Mouse (Mus musculus): Measurements from ENCODE around the gene Mrpl19.

Mrpl19 gene

GRCm38 (mm10) chr6:81933281-81933680 is 32.5 kb downstream of the Mrpl19 start:
- DNase-seq (ENCODE audit: low read depth, low spot score) = no peak

GRCm38 (mm10) chr6:81929402-81929801 is 36.4 kb downstream of the Mrpl19 start:
- DNase-seq (ENCODE audit: low read depth, low spot score) = no peak

- no peak for DNase-seq (ENCODE audit: low read depth, low spot score)
These were observed 41.5 kb downstream of the Mrpl19 start for GRCm38 (mm10) chr6:81924304-81924703.

GRCm38 (mm10) chr6:81923523-81924142 is 42.1 kb downstream of the Mrpl19 start, which contains the start of gene Gcfc2:
Gcfc2 (plus strand) TSS chr6:81923669.
- DNase-seq (ENCODE audit: low read depth, low spot score) = peak; percentile 90

- DNase-seq (ENCODE audit: low read depth, low spot score) = no peak
These were observed 53.6 kb downstream of the Mrpl19 start for GRCm38 (mm10) chr6:81912177-81912576.

GRCm38 (mm10) chr6:81911713-81912112 is 54.0 kb downstream of the Mrpl19 start:
- no peak for DNase-seq (ENCODE audit: low read depth, low spot score)

GRCm38 (mm10) chr6:81911244-81911643 is 54.5 kb downstream of the Mrpl19 start:
- no peak for DNase-seq (ENCODE audit: low read depth, low spot score)

- no peak for DNase-seq (ENCODE audit: low read depth, low spot score)
These were observed 55.4 kb downstream of the Mrpl19 start for GRCm38 (mm10) chr6:81910302-81910855.
